Mouse (Mus musculus) subcutaneous adipose tissue, adult 2 months (tissue): ENCODE results near the gene Ptrhd1. TPM values are rescaled to one million over a fixed set of nuclear protein-coding genes. Genes with fewer than 3 reads are reported as not detected.

Source experiments
- polyA plus RNA-seq: library from polyadenylated mRNA; depleted of rRNA; stranded (reverse); fragments of >200 nt; gene quantifications from 2 replicates; pipeline ENCODE4 v1.2.3, GENCODE M21; 2012; ENCODE audit warnings: low replicate concordance; rRNA removed

Ptrhd1 gene
- 4.8 and 6.0 TPM in 2 replicates for polyA plus RNA-seq

DNA sequence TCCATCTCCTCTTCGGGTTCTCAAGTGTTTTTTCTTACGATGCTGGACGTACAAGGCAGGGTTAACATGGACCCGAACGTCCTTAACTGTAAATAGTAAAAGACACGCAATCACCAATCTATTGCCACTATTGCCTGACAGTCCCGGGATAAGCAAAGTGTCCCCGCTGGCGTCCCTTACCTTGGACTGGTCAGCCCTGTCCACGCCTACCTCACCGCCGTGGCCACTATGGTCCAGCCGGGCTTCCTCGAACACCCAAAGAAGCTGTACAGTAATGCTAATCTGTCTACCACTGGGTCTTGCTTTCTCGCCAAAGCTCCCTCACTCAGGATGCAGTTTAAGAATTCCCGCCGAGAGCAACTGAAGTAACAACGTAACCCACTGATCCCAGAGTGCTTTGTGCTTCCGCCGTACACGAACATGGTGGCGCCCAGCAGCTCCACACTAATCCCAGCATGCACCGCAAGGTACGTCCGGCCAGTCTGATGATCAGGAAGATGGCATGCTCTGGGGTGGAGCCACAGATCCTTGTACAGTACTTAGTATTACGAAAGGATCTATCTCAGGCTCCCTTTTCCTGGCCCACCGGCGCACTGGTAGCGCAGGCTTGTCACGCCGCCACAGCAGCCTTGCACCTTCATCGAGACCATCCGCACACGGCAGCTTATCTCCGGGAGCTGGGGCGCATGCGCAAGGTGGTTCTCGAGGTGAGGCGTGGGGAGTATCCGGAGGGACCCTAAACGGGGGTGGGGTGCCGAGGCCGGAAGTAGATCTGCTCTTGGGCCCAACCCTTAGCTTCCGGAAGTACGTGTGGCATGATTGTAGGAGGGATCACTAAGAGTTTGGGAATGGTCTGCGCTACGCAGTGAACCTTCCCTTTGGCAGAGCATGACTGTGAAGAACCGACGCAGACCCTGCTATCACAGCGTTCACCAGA is at the start of gene Ptrhd1, which contains the start of gene Cenpo:
TSS of gene Ptrhd1 (plus strand) at position 456 of the 937 bp plus-strand sequence.
TSS of gene Cenpo (minus strand) at position 723 of the 937 bp plus-strand sequence.

Other genes starting within 250 kb of the Ptrhd1 start
- gene Efr3b, start 195.1 kb upstream of the Ptrhd1 start, polyA plus RNA-seq = 3.6 and 5.9 TPM in 2 replicates
- gene Dnajc27, start 151.4 kb upstream of the Ptrhd1 start, polyA plus RNA-seq = 4.9 and 11.1 TPM in 2 replicates
- 17.0 and 17.5 TPM in 2 replicates for gene Adcy3, start 100.9 kb upstream of the Ptrhd1 start, polyA plus RNA-seq
- 9.4 and 12.6 TPM in 2 replicates for gene Cenpo, start 267 bp downstream of the Ptrhd1 start, polyA plus RNA-seq
- gene Ncoa1, start 243.2 kb downstream of the Ptrhd1 start, polyA plus RNA-seq = 31.2 and 40.2 TPM in 2 replicates